Mouse (Mus musculus) forebrain, postnatal 0 days (tissue): ENCODE measurements around the gene Sat2. TPM values are rescaled to one million over a fixed set of nuclear protein-coding genes. Genes with fewer than 3 reads are reported as not detected.
A peak's percentile ranks its signal among the peaks of the same experiment; 100 is the strongest.
"Not testable (repeated sequence)": the region's sequence is repeated elsewhere in the genome, so short reads cannot be mapped to it uniquely, and the experiment has no call there.

Source experiments
- ATAC-seq: fragments of 200-750 bp; cut with Nextera tagmentation; 2 replicates; pipeline ENCODE4 v1.8.0; 2017; ENCODE audit warnings: mild to moderate bottlenecking, moderate library complexity
- DNase-seq: peaks from one replicate; pipeline ENCODE4 v3.0.0-alpha.2; 2015
- H3K27ac ChIP-seq: fragments of 300-500 bp; sonication (generic); 2 replicates; pipeline ENCODE4 v1.5.1; 2014; ENCODE audit warnings: low read depth, mild to moderate bottlenecking, antibody characterized with exemption, low read length, moderate library complexity, mixed read lengths
- H3K27me3 ChIP-seq: fragments of 300-500 bp; sonication (generic); 2 replicates; pipeline ENCODE4 v1.6.1; 2014; ENCODE audit warnings: mild to moderate bottlenecking, low read length, mixed read lengths; ENCODE audit not compliant: insufficient read depth
- H3K36me3 ChIP-seq: fragments of 300-500 bp; sonication (generic); 2 replicates; pipeline ENCODE4 v1.6.1; 2014; ENCODE audit warnings: mild to moderate bottlenecking, moderate library complexity; ENCODE audit not compliant: insufficient read depth
- H3K4me1 ChIP-seq: fragments of 300-500 bp; sonication (generic); 2 replicates; pipeline ENCODE4 v1.6.1; 2014; ENCODE audit warnings: antibody characterized with exemption; ENCODE audit not compliant: insufficient read depth
- H3K4me2 ChIP-seq: fragments of 300-500 bp; sonication (generic); 2 replicates; pipeline ENCODE4 v1.6.1; 2014; ENCODE audit warnings: low read depth, mild to moderate bottlenecking, moderate library complexity
- H3K4me3 ChIP-seq: fragments of 300-500 bp; sonication (generic); 2 replicates; pipeline ENCODE4 v1.5.1; 2014; ENCODE audit warnings: low read depth, low read length, mixed read lengths
- H3K9ac ChIP-seq: fragments of 300-500 bp; sonication (generic); 2 replicates; pipeline ENCODE4 v1.6.1; 2014; ENCODE audit warnings: mild to moderate bottlenecking
- H3K9me3 ChIP-seq: fragments of 300-500 bp; sonication (generic); 2 replicates; pipeline ENCODE4 v1.6.1; 2016; ENCODE audit warnings: low read length
- CTCF ChIP-seq: sonication (generic); IDR thresholded peaks from 2 replicates; pipeline ENCODE4 v1.5.1; 2016; ENCODE audit warnings: antibody characterized with exemption, control low read depth, low read depth
- WGBS: fragments of 180-500 bp; shearing (Covaris S2); extraction: QIAGEN DNeasy Blood & Tissue Kit; methylation state at CpG from one replicate; pipeline ENCODE4 v1.1.7; 2014; 5-methylcytosine and 5-hydroxymethylcytosine counted together
- polyA plus RNA-seq: library from polyadenylated mRNA; unstranded; fragments of >200 nt; fragmentation: Nextera tagmentation; extraction: Ambion mirVana; gene quantifications from 2 replicates; pipeline ENCODE4 v1.2.1, GENCODE M21; 2015
- total RNA-seq: library from RNA; depleted of rRNA; stranded (reverse); fragments of >200 nt; gene quantifications from 2 replicates; pipeline ENCODE4 v1.2.3, GENCODE M21; 2014

Sat2 gene
- total and polyA plus RNA-seq, 2 experiments from 2014 or later = 8.6 to 28.0 TPM

GRCm38 (mm10) chr11:69606491-69606795 lies 15.4 kb upstream of the Sat2 start:
- peaks cover 3% of the 10 kb centered on the region; the same call in 1 of the 2 replicates for H3K36me3 ChIP-seq
- no peak overlapping the region for H3K9ac ChIP-seq
- peak overlapping the region; percentile 59; the same call in 1 of the 2 replicates for H3K27ac ChIP-seq
- no peaks in the 10 kb centered on the region for H3K27me3 ChIP-seq
- peak overlapping the region; percentile 94 for H3K4me2 ChIP-seq
- no peak for DNase-seq
- H3K4me3 ChIP-seq = peak overlapping the region; percentile 48
- TF ChIP-seq CTCF = no peak
- WGBS = 75% methylated on average over 2 of the region's 2 CpGs
- H3K4me1 ChIP-seq = peaks cover 8% of the 10 kb centered on the region
- ATAC-seq = no peak
- H3K9me3 ChIP-seq = no peaks in the 10 kb centered on the region

DNA sequence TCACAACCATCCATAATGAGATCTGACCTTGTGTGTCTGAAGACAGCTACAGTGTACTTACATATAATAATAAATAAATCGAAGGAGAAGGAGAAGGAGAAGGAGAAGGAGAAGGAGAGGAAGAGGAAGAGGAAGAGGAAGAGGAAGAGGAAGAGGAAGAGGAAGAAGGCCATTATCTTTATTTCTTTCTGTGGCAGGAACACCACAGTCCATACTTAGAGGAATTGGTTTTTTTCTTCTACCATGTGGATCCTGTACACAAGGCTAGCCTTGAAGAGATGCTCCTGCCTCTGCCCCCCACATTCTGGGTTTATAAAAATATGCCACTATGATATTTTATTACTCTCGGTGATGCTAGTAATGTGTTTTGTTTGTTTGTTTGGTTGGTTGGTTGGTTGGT lies 15.0 kb upstream of the Sat2 start:
- no peaks in the 10 kb centered on the region for H3K9me3 ChIP-seq
- no peaks in the 10 kb centered on the region for H3K36me3 ChIP-seq
- H3K9ac ChIP-seq = no peak overlapping the region
- H3K4me2 ChIP-seq = no peak overlapping the region
- DNase-seq (no peak), ATAC-seq (no peak)
- H3K27ac ChIP-seq = no peak overlapping the region
- no peaks in the 10 kb centered on the region for H3K27me3 ChIP-seq
- H3K4me3 ChIP-seq = no peak overlapping the region
- 90% methylated on average over 2 of the region's 2 CpGs for WGBS
- TF ChIP-seq CTCF = no peak
- H3K4me1 ChIP-seq = peaks cover 8% of the 10 kb centered on the region

- no peak for DNase-seq
- Histone ChIP-seq H3K4me2 (no peak overlapping the region), H3K36me3 (no peaks in the 10 kb centered on the region), H3K9ac (no peak overlapping the region), H3K9me3 (no peaks in the 10 kb centered on the region), H3K4me1 (peaks cover 8% of the 10 kb centered on the region), H3K27me3 (no peaks in the 10 kb centered on the region), H3K4me3 (no peak overlapping the region), H3K27ac (no peak overlapping the region)
- ATAC-seq = no peak
- 89% methylated on average over 3 of the region's 3 CpGs for WGBS
- TF ChIP-seq CTCF = no peak
Measured at GRCm38 (mm10) chr11:69608525-69608924, 13.3 kb upstream of the Sat2 start.

DNA sequence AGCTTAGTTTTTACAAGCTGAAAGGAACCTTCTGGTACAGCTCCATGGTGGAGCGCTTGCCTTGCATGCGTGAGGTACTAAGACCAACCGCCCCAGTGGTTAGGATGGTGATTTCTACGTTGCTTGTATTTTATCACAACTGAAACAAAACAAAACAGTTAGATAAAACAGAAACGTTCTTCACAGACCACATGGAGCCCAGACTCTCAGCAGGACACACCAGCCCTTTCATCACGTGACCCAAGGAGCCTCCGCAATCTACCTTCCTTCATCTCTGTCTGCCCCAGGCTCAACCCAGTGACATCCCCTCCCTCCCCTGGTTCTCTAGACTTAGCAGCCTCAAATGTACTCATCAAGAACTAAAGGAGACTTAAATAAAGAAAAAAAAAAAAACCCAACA lies 12.4 kb upstream of the Sat2 start:
- 67% methylated on average over 7 of the region's 7 CpGs for WGBS
- no peaks in the 10 kb centered on the region for H3K9me3 ChIP-seq

DNA sequence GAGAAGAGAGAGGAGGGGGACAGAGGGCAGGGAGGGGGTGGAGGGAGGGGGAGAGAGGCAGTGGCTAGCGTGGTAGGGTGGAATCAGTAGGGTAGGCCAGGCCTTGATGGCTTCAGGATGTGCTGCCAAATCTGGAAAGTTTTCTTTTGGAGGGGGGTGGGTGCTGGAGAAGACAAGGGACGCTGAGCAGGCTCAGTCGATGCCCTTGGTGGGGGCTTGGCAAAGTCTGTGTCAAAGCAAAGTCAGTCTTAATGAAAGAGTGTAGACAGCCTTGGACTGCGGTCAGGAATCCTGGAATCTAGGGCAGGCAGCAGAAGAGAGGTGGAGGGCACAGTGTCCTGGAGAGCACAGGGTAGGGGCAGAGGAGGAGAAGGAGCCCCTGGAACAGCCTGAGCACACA lies 10.9 kb upstream of the Sat2 start:
- ATAC-seq (peak; percentile 16; the same call in 1 of the 2 replicates), DNase-seq (no peak)

More for the DNA sequence above, 12.4 kb upstream of the Sat2 start:
- Histone ChIP-seq H3K9ac (no peak overlapping the region), H3K27me3 (no peaks in the 10 kb centered on the region), H3K4me1 (no peaks in the 10 kb centered on the region), H3K36me3 (no peaks in the 10 kb centered on the region), H3K27ac (no peak overlapping the region), H3K4me3 (no peak overlapping the region), H3K4me2 (no peak overlapping the region)
- TF ChIP-seq CTCF = no peak
- ATAC-seq (no peak), DNase-seq (no peak)

GRCm38 (mm10) chr11:69613553-69614256 lies 8.1 kb upstream of the Sat2 start:
- ATAC-seq = peak; percentile 60
- TF ChIP-seq CTCF = peak; percentile 78
- H3K4me3 ChIP-seq = no peak overlapping the region

More for the DNA sequence above, 10.9 kb upstream of the Sat2 start:
- Histone ChIP-seq H3K9me3 (no peaks in the 10 kb centered on the region), H3K27ac (no peak overlapping the region), H3K4me2 (no peak overlapping the region), H3K36me3 (no peaks in the 10 kb centered on the region), H3K27me3 (no peaks in the 10 kb centered on the region), H3K9ac (no peak overlapping the region), H3K4me1 (no peaks in the 10 kb centered on the region), H3K4me3 (no peak overlapping the region)
- TF ChIP-seq CTCF = no peak
- WGBS = 63% methylated on average over 4 of the region's 4 CpGs

GRCm38 (mm10) chr11:69614257-69614588 lies 7.6 kb upstream of the Sat2 start:
- H3K4me3 ChIP-seq, H3K4me2 ChIP-seq, H3K27me3 ChIP-seq, H3K9ac ChIP-seq, H3K27ac ChIP-seq, ATAC-seq, H3K9me3 ChIP-seq, DNase-seq, H3K36me3 ChIP-seq, H3K4me1 ChIP-seq: not testable (repeated sequence)
- WGBS = 47% methylated on average over 11 of the region's 11 CpGs

More at GRCm38 (mm10) chr11:69613553-69614256, 8.1 kb upstream of the Sat2 start:
- 10% methylated on average over 17 of the region's 19 CpGs for WGBS
- Histone ChIP-seq H3K4me2 (no peak overlapping the region), H3K9me3 (no peaks in the 10 kb centered on the region), H3K27me3 (no peaks in the 10 kb centered on the region), H3K36me3 (no peaks in the 10 kb centered on the region), H3K9ac (no peak overlapping the region), H3K27ac (peak overlapping the region; percentile 21; the same call in 1 of the 2 replicates), H3K4me1 (no peaks in the 10 kb centered on the region)
- DNase-seq = peak; percentile 79
